Mouse (Mus musculus) E14TG2a.4 (cell line): ENCODE measurements around the gene Acoxl.

ENCODE experiments used
- H3K27me3 ChIP-seq: 2 replicates; pipeline ENCODE4 v1.6.1; 2014; ENCODE audit warnings: low read length, control low read depth; ENCODE audit not compliant: insufficient read depth
- H3K36me3 ChIP-seq: 2 replicates; pipeline ENCODE4 v1.6.1; 2014; ENCODE audit warnings: low read length, control low read depth; ENCODE audit not compliant: insufficient read depth
- H3K4me1 ChIP-seq: replicated peaks from 2 replicates; pipeline ENCODE4 v1.6.1; 2014; ENCODE audit warnings: low read depth, low read length, control low read depth
- H3K4me3 ChIP-seq: replicated peaks from 2 replicates; pipeline ENCODE4 v1.5.1; 2014; ENCODE audit warnings: mild to moderate bottlenecking, low read length
- H3K9me3 ChIP-seq: 2 replicates; pipeline ENCODE4 v1.6.1; 2014; ENCODE audit warnings: low read length, control low read depth
- CTCF ChIP-seq: conservative IDR thresholded peaks from 2 replicates; pipeline ENCODE4 v1.5.1; 2014; ENCODE audit warnings: low read length
- NANOG ChIP-seq: IDR thresholded peaks from 2 replicates; pipeline ENCODE4 v1.6.1; 2014; ENCODE audit warnings: borderline replicate concordance, low read length, mixed read lengths
- POU5F1 ChIP-seq: IDR thresholded peaks from 2 replicates; pipeline ENCODE4 v1.6.1; 2014; ENCODE audit warnings: low read length, borderline replicate concordance

The Acoxl gene

GRCm38 (mm10) chr2:127907679-127908042, 69.0 kb downstream of the Acoxl start:
- TF ChIP-seq CTCF (no peak), POU5F1 (no peak)
- Histone ChIP-seq H3K4me3 (no peak overlapping the region), H3K36me3 (no peaks in the 10 kb centered on the region), H3K9me3 (no peaks in the 10 kb centered on the region), H3K27me3 (peaks cover 5% of the 10 kb centered on the region; the same call in 1 of the 2 replicates), H3K4me1 (no peaks in the 10 kb centered on the region)

GRCm38 (mm10) chr2:127908881-127909280, 70.2 kb downstream of the Acoxl start:
- TF ChIP-seq NANOG, result no peak
- TF ChIP-seq POU5F1, result no peak
- TF ChIP-seq CTCF, result no peak
- no peaks in the 10 kb centered on the region for H3K36me3 ChIP-seq
- H3K9me3 ChIP-seq, result no peaks in the 10 kb centered on the region

GRCm38 (mm10) chr2:127909790-127910189, 71.1 kb downstream of the Acoxl start:
- no peak for TF ChIP-seq POU5F1
- TF ChIP-seq NANOG, result no peak
- no peak for TF ChIP-seq CTCF
- Histone ChIP-seq H3K9me3 (no peaks in the 10 kb centered on the region), H3K27me3 (peaks cover 5% of the 10 kb centered on the region; the same call in 1 of the 2 replicates), H3K4me3 (no peak overlapping the region), H3K36me3 (no peaks in the 10 kb centered on the region), H3K4me1 (no peaks in the 10 kb centered on the region)

More at GRCm38 (mm10) chr2:127908881-127909280, 70.2 kb downstream of the Acoxl start:
- peaks cover 5% of the 10 kb centered on the region; the same call in 1 of the 2 replicates for H3K27me3 ChIP-seq
- no peaks in the 10 kb centered on the region for H3K4me1 ChIP-seq
- H3K4me3 ChIP-seq, result no peak overlapping the region

- H3K27me3 ChIP-seq, result no peaks in the 10 kb centered on the region
- no peaks in the 10 kb centered on the region for H3K9me3 ChIP-seq
- H3K4me1 ChIP-seq, result no peaks in the 10 kb centered on the region
- no peaks in the 10 kb centered on the region for H3K36me3 ChIP-seq
- no peak overlapping the region for H3K4me3 ChIP-seq
- TF ChIP-seq NANOG (no peak), CTCF (no peak), POU5F1 (no peak)
Measured at GRCm38 (mm10) chr2:127911579-127911978, 72.9 kb downstream of the Acoxl start.

GRCm38 (mm10) chr2:127914047-127914446, 75.4 kb downstream of the Acoxl start:
- Histone ChIP-seq H3K36me3 (no peaks in the 10 kb centered on the region), H3K9me3 (no peaks in the 10 kb centered on the region), H3K27me3 (no peaks in the 10 kb centered on the region), H3K4me1 (no peaks in the 10 kb centered on the region), H3K4me3 (no peak overlapping the region)
- TF ChIP-seq CTCF, result no peak
- TF ChIP-seq POU5F1, result no peak

- Histone ChIP-seq H3K27me3 (no peaks in the 10 kb centered on the region), H3K4me3 (no peak overlapping the region)
Measured at GRCm38 (mm10) chr2:127916804-127917410, 78.2 kb downstream of the Acoxl start.

GRCm38 (mm10) chr2:127919740-127920139, 81.1 kb downstream of the Acoxl start:
- Histone ChIP-seq H3K36me3 (no peaks in the 10 kb centered on the region), H3K4me1 (peaks cover 8% of the 10 kb centered on the region), H3K27me3 (no peaks in the 10 kb centered on the region), H3K4me3 (no peak overlapping the region), H3K9me3 (no peaks in the 10 kb centered on the region)
- TF ChIP-seq NANOG, result no peak
- no peak for TF ChIP-seq CTCF
- no peak for TF ChIP-seq POU5F1

More at GRCm38 (mm10) chr2:127916804-127917410, 78.2 kb downstream of the Acoxl start:
- TF ChIP-seq POU5F1 (no peak), NANOG (no peak), CTCF (no peak)
- Histone ChIP-seq H3K9me3 (no peaks in the 10 kb centered on the region), H3K36me3 (no peaks in the 10 kb centered on the region), H3K4me1 (no peaks in the 10 kb centered on the region)

- peaks cover 10% of the 10 kb centered on the region for H3K4me1 ChIP-seq
- no peaks in the 10 kb centered on the region for H3K9me3 ChIP-seq
- H3K36me3 ChIP-seq, result no peaks in the 10 kb centered on the region
- no peaks in the 10 kb centered on the region for H3K27me3 ChIP-seq
- TF ChIP-seq NANOG, result no peak
- H3K4me3 ChIP-seq, result no peak overlapping the region
Measured at GRCm38 (mm10) chr2:127922036-127922901, 83.6 kb downstream of the Acoxl start.

- no peaks in the 10 kb centered on the region for H3K9me3 ChIP-seq
Measured at GRCm38 (mm10) chr2:127923077-127923680, 84.5 kb downstream of the Acoxl start.

More at GRCm38 (mm10) chr2:127923077-127923680, 84.5 kb downstream of the Acoxl start:
- Histone ChIP-seq H3K4me3 (no peak overlapping the region), H3K36me3 (no peaks in the 10 kb centered on the region), H3K27me3 (no peaks in the 10 kb centered on the region), H3K4me1 (peaks cover 18% of the 10 kb centered on the region)
- no peak for TF ChIP-seq CTCF
- TF ChIP-seq NANOG, result no peak
- TF ChIP-seq POU5F1, result no peak
